Mouse (Mus musculus): ENCODE data around the gene Gimd1. TPM values are rescaled to one million over a fixed set of nuclear protein-coding genes. Genes with fewer than 3 reads are reported as not detected.

Gimd1 gene
- total and polyA plus RNA-seq, 3 experiments = not detected

- H3K79me2 ChIP-seq (ENCODE audit: control insufficient read depth, insufficient read depth, low read length, poor library complexity) = no peaks in the 10 kb centered on the region
- no peak overlapping the region for H3K9ac ChIP-seq (ENCODE audit: control insufficient read depth, low read depth, low read length, poor library complexity, severe bottlenecking)
- H3K4me1 ChIP-seq (ENCODE audit: control insufficient read depth in 1 of 2, insufficient read depth in 2 of 2, low read length in 2 of 2) = no peaks in the 10 kb centered on the region
- no peaks in the 10 kb centered on the region for H3K36me3 ChIP-seq (ENCODE audit: control insufficient read depth in 1 of 2, insufficient read depth in 2 of 2, low read length in 2 of 2)
- H3K27me3 ChIP-seq (ENCODE audit: control insufficient read depth in 1 of 2, insufficient read depth in 2 of 2, low read length in 2 of 2) = no peaks in the 10 kb centered on the region
- TF ChIP-seq TAL1 (IDR thresholded peaks at IDR 0.05; ENCODE audit: low read length) (no peak), RAD21 (IDR thresholded peaks at IDR 0.05; ENCODE audit: low read depth, low read length) (no peak), MEF2A (IDR thresholded peaks at IDR 0.05; ENCODE audit: extremely low read depth, insufficient replicate concordance, low read depth, low read length, poor library complexity, severe bottlenecking) (no peak), ELF1 (IDR thresholded peaks at IDR 0.05; ENCODE audit: low read depth, low read length) (no peak), MYC (IDR thresholded peaks at IDR 0.05; ENCODE audit: low read depth, low read length) (no peak), NRF1 (IDR thresholded peaks at IDR 0.05; ENCODE audit: insufficient read depth, low read depth, low read length, poor library complexity, severe bottlenecking) (no peak), POLR2AphosphoS2 (IDR thresholded peaks at IDR 0.05; ENCODE audit: low read length) (no peak), MXI1 (IDR thresholded peaks at IDR 0.05; ENCODE audit: low read depth, low read length) (no peak), ZNF384 (IDR thresholded peaks at IDR 0.05; ENCODE audit: low read depth, low read length) (no peak), BHLHE40 (IDR thresholded peaks at IDR 0.05; ENCODE audit: borderline replicate concordance, low read depth, low read length) (no peak), UBTF (IDR thresholded peaks at IDR 0.05; ENCODE audit: borderline replicate concordance, insufficient read depth, low read depth, low read length) (no peak), E2F4 (IDR thresholded peaks at IDR 0.05; ENCODE audit: borderline replicate concordance, low read depth, low read length) (no peak)
- no peak for DNase-seq (ENCODE audit: low read depth, low spot score)
- no peak overlapping the region for H3K4me3 ChIP-seq (ENCODE audit: control insufficient read depth in 1 of 2, insufficient read depth in 1 of 2, low read depth in 2 of 2, low read length in 2 of 2)
- H3K9me3 ChIP-seq (replicated peaks; ENCODE audit: insufficient read depth, low read length) = no peaks in the 10 kb centered on the region
- H3K27ac ChIP-seq (ENCODE audit: control insufficient read depth, low read depth, low read length) = no peak overlapping the region
Observed at GRCm38 (mm10) chr3:132585122-132585972, 44.3 kb upstream of the Gimd1 start.

GRCm38 (mm10) chr3:132588146-132588545 lies 41.5 kb upstream of the Gimd1 start:
- Histone ChIP-seq H3K27ac (ENCODE audit: control insufficient read depth, low read depth, low read length) (no peak overlapping the region), H3K36me3 (ENCODE audit: control insufficient read depth in 1 of 2, insufficient read depth in 2 of 2, low read length in 2 of 2) (no peaks in the 10 kb centered on the region), H3K4me3 (ENCODE audit: control insufficient read depth in 1 of 2, insufficient read depth in 1 of 2, low read depth in 2 of 2, low read length in 2 of 2) (no peak overlapping the region), H3K4me1 (ENCODE audit: control insufficient read depth in 1 of 2, insufficient read depth in 2 of 2, low read length in 2 of 2) (no peaks in the 10 kb centered on the region), H3K9me3 (replicated peaks; ENCODE audit: insufficient read depth, low read length) (no peaks in the 10 kb centered on the region), H3K27me3 (ENCODE audit: control insufficient read depth in 1 of 2, insufficient read depth in 2 of 2, low read length in 2 of 2) (no peaks in the 10 kb centered on the region), H3K79me2 (ENCODE audit: control insufficient read depth, insufficient read depth, low read length, poor library complexity) (no peaks in the 10 kb centered on the region), H3K9ac (ENCODE audit: control insufficient read depth, low read depth, low read length, poor library complexity, severe bottlenecking) (no peak overlapping the region)
- TF ChIP-seq ELF1 (IDR thresholded peaks at IDR 0.05; ENCODE audit: low read depth, low read length) = no peak
- no peak for TF ChIP-seq UBTF (IDR thresholded peaks at IDR 0.05; ENCODE audit: borderline replicate concordance, insufficient read depth, low read depth, low read length)
- TF ChIP-seq TAL1 (IDR thresholded peaks at IDR 0.05; ENCODE audit: low read length) = no peak
- TF ChIP-seq TCF12 (IDR thresholded peaks at IDR 0.05; ENCODE audit: low read depth, low read length) = no peak
- DNase-seq (ENCODE audit: low read depth, low spot score) = no peak
